Mouse (Mus musculus): ENCODE measurements around the gene Map1s.

- no peak for TF ChIP-seq EP300 (IDR thresholded peaks at IDR 0.05; ENCODE audit: insufficient read depth, low read depth, low read length)
- TF ChIP-seq CTCF (IDR thresholded peaks at IDR 0.05; ENCODE audit: low read depth, low read length) = no peak
- TF ChIP-seq POLR2A (IDR thresholded peaks at IDR 0.05; ENCODE audit: insufficient read depth, low read length) = no peak
Measured at GRCm38 (mm10) chr8:70912955-70913354, 7.2 kb downstream of the Map1s start.
